17 mouse cellular contexts compared by ENCODE assay signal in genomic region chr12:42006912-42007311, GRCm38 (mm10).
"Had no signal": no experiment of that assay in that cellular context is flagged by ENCODE, and none has a peak within 500 bp of the region (broad histone marks: within the 10 kb centered on the region; RNA-seq: fewer than 3 reads in every experiment).

No protein-coding gene starts in this region.

- H3K27me3 ChIP-seq: lung, embryonic 15.5 days; megakaryocyte, embryonic 14.5 days; midbrain, embryonic 13.5 days; midbrain, embryonic 15.5 days; neural tube, embryonic 12.5 days; stomach, embryonic 15.5 days had no signal

- H3K4me1 ChIP-seq: lung, embryonic 15.5 days; megakaryocyte, embryonic 14.5 days; midbrain, embryonic 13.5 days; midbrain, embryonic 15.5 days; neural tube, embryonic 12.5 days; stomach, embryonic 15.5 days had no signal

- H3K9me3 ChIP-seq: lung, embryonic 15.5 days; megakaryocyte, embryonic 14.5 days; midbrain, embryonic 13.5 days; midbrain, embryonic 15.5 days; neural tube, embryonic 12.5 days; stomach, embryonic 15.5 days had no signal

- H3K4me3 ChIP-seq: lung, embryonic 15.5 days; megakaryocyte, embryonic 14.5 days; midbrain, embryonic 13.5 days; midbrain, embryonic 15.5 days; neural tube, embryonic 12.5 days; stomach, embryonic 15.5 days had no signal

- H3K4me2 ChIP-seq: lung, embryonic 15.5 days; midbrain, embryonic 11.5 days; midbrain, embryonic 13.5 days; midbrain, embryonic 15.5 days; neural tube, embryonic 12.5 days; stomach, embryonic 15.5 days had no signal

- H3K36me3 ChIP-seq: lung, embryonic 15.5 days; midbrain, embryonic 13.5 days; midbrain, embryonic 15.5 days; neural tube, embryonic 12.5 days; stomach, embryonic 15.5 days had no signal

- H3K9ac ChIP-seq: lung, embryonic 15.5 days; midbrain, embryonic 13.5 days; midbrain, embryonic 15.5 days; neural tube, embryonic 12.5 days; stomach, embryonic 15.5 days had no signal

- ATAC-seq: lung, postnatal 0 days; midbrain, embryonic 13.5 days; midbrain, embryonic 15.5 days had no signal

- H3K27ac ChIP-seq: lung, embryonic 15.5 days; macrophage; midbrain, embryonic 13.5 days; midbrain, embryonic 15.5 days; neural tube, embryonic 12.5 days; stomach, embryonic 15.5 days; stomach, postnatal 0 days had no signal

- DNase-seq: lung, adult 2 months; lung, postnatal 14 days; lung, postnatal 36 days; right cerebral cortex, postnatal 14 days; thymus, adult 2 months; thymus, postnatal 25 days; thymus, postnatal 4 days had no signal
